Mouse (Mus musculus) brain, embryonic 14.5 days (tissue): ENCODE measurements around the gene Mthfd1l. TPM values are rescaled to one million over a fixed set of nuclear protein-coding genes. Genes with fewer than 3 reads are reported as not detected.
A peak's percentile ranks its signal among the peaks of the same experiment; 100 is the strongest.
"Not testable (repeated sequence)": the region's sequence is repeated elsewhere in the genome, so short reads cannot be mapped to it uniquely, and the experiment has no call there.

Experiments used
- DNase-seq: peaks from one replicate; pipeline ENCODE4 v3.0.0-alpha.2; 2011; ENCODE audit warnings: low read depth
- CTCF ChIP-seq: fragments of 200-500 bp; IDR thresholded peaks from 2 replicates; pipeline ENCODE4 v1.5.1; 2012; ENCODE audit warnings: inconsistent platforms, mild to moderate bottlenecking, moderate library complexity, borderline replicate concordance; ENCODE audit not compliant: insufficient read depth, insufficient read length; ENCODE audit errors: extremely low read depth
- POLR2A ChIP-seq: fragments of 200-500 bp; IDR thresholded peaks from 2 replicates; pipeline ENCODE4 v1.6.1; 2012; ENCODE audit warnings: mild to moderate bottlenecking, inconsistent platforms, borderline replicate concordance; ENCODE audit not compliant: poor library complexity, insufficient read depth, insufficient read length, severe bottlenecking; ENCODE audit errors: extremely low read depth
- polyA plus RNA-seq: library from polyadenylated mRNA; depleted of rRNA; stranded (reverse); fragments of >200 nt; gene quantifications from 2 replicates; pipeline ENCODE4 v1.2.3, GENCODE M21; 2012

Mthfd1l gene
- polyA plus RNA-seq, 1 experiment, result 5.3 TPM

- DNase-seq, result no peak
- TF ChIP-seq CTCF (no peak), POLR2A (no peak)
Measured at GRCm38 (mm10) chr10:4061071-4061987, 88.4 kb downstream of the Mthfd1l start.

DNA sequence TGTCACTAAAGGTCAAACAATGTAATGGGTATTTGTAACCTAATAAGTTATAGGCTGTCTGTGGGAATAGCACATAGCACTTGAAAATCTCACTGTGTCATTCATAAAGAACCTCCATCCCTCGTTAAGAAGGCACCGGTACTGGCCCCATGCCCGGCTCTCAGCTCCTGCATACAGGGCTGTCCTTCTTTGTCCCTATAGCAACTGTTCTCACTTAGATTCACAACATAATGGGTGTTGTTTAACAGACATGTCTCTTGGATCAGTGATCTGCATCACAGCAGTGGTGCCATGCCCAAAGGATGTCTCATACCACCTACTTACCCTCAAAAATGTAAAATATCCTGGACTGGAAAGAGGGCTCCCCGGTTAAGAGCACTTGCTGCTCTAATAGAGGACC, 90.6 kb downstream of the Mthfd1l start:
- TF ChIP-seq CTCF, result no peak
- TF ChIP-seq POLR2A, result no peak
- peak; percentile 57 for DNase-seq

DNA sequence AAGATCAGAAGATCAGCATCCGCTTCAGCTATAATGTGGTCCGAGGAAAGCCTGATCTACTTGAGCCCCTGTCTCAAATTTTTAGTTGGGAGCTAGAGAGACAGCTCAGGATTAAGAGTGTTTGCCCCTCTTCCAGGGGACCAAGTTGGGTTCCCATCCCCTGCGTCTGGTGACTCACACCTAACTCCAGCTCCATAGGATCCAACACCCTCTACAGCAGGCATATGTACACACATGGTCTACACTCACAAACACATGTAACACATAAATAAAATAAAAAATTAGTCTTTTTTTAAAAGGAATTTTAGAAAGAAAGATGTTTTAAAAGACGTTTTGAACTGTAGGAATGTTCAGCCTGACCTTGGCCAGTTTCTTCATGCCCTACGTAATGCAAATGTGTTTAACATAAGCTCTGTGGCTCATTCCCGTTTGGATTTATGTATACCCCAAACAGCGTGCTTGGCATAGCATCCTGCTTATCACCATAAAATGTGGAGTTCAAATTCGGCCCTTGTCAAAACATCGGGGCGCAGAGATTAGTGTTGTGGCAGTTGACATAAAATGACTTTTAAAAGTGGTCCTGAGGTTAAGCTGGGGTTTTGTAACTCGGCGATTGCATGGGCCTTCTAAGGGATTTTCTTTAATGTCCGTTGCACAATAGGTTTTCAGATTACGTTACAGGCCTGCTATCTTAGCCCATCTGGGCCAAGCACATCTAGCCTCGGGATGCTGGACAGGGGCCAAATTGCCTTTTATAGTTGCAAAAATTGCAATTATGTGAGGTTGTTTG, 92.6 kb downstream of the Mthfd1l start:
- peak; percentile 35 for DNase-seq
- TF ChIP-seq POLR2A (no peak), CTCF (no peak)

- no peak for TF ChIP-seq CTCF
- no peak for TF ChIP-seq POLR2A
- DNase-seq, result no peak
Measured at GRCm38 (mm10) chr10:4069258-4069826, 96.4 kb downstream of the Mthfd1l start.

DNA sequence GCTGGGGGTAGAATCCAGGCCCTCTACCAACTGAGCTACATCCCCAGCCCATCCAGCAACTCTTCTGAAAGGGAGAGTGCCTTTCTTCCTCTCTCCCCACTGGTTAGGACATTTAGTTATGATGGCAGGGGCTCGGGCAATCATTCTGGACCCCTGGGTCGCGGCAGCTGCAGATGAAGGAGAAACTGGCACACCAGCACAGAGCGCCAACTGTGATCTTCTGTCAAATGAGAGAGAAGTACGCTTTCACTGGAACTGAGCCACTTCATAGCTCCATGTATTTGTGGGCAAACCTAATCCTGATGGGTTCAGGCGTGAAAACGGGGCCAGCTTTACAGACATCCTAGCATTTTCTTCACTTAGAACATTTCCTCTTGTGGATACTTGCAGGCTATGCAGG, 97.1 kb downstream of the Mthfd1l start:
- DNase-seq, result peak; percentile 46
- TF ChIP-seq CTCF (no peak), POLR2A (no peak)

DNA sequence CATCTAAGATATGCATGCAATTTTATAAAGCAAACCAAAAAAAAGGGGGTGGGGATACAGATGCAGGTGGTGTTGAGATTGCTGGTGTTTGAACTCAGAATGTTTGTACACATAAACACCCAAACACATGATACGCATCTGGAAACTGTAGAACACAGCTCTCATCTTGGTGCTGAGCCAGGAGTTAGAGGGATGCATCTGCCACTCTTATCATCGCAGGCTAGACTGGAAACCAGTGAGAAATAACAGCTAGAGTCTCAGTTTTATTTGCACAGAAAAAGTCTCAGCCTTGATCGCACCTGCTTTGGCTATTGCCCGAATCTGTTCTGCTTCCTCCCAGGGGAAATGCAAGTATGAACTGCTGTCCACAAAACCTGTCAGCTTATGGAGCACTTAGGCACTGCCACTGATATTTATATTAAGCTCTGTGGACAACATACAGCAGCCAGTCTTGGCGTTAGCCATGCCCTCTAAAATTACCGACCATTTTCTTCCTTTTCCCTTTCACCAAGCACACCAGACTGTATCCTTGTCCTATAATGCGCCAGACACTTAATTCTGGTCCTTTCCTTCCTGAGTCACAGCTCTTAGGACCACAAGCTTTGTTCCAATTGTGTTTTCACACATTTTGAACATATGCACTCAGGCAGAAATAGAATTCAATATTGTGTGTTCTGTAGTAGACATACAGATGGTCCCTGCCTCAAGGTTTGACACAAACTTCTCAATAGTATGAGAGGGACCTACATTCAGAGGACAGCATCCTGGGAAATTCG, 98.3 kb downstream of the Mthfd1l start:
- no peak for TF ChIP-seq CTCF
- TF ChIP-seq POLR2A, result no peak
- DNase-seq, result peak; percentile 73

DNA sequence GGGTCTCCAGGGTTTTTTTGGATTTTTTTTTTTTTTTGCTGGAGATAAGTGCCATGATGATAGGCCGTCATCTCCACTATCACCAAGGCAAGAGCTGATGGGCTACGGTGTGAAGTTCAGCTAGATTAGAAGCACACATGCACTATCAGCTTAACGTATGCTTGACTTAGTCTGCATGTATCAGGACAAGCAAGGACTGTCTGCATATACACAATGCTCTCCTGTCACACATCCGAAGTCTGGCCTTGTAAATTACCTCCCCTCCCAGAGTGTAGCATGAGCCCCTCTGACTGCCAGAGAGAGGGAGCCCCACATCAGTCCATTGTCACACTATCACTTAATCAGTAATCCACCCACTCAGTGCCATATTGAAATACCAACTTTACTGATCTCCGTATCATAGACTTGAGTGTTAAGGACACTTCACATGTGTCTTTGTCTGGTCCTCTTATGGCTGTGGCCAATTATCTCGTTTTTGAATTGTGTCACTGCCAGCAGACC, 99.0 kb downstream of the Mthfd1l start:
- DNase-seq, result peak; percentile 27
- TF ChIP-seq CTCF, result no peak
- no peak for TF ChIP-seq POLR2A

GRCm38 (mm10) chr10:4072491-4072890, 99.6 kb downstream of the Mthfd1l start:
- DNase-seq, result not testable (repeated sequence)

GRCm38 (mm10) chr10:4078220-4078840, 105.4 kb downstream of the Mthfd1l start:
- TF ChIP-seq CTCF (no peak), POLR2A (no peak)
- DNase-seq, result no peak

GRCm38 (mm10) chr10:4078979-4079630, 106.2 kb downstream of the Mthfd1l start:
- DNase-seq, result peak; percentile 32
- TF ChIP-seq CTCF (no peak), POLR2A (no peak)

DNA sequence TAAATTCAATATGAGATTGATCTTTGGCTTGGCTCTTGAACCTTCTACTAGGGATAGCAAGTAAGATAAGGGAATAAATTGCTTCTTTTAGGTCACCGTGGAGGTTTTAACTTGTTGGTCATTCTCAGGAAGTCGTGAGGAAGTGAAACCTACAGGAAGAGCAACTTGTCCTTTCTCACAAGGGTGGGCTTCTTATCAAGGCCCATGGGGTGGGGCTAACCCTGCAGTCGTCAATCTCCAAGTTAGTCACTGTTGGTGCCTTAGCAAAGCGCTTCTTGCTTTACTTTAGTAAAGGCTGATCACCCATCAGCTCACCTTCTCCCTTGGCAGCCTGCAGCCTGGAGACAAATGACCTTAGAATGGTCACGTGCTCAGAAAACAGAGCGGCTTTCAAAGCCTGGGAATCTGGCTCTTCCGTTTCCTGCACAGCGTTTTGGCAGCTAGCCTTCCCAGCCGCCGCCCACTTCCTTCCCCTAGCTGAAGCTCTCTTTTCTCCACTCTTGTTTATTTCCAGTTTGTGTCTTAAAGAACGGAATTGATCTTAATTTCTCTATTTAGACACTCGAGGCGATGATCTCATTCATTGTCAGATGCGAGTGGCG, 106.8 kb downstream of the Mthfd1l start:
- TF ChIP-seq CTCF (no peak), POLR2A (no peak)
- peak; percentile 53 for DNase-seq
